Mouse (Mus musculus) urinary bladder, postnatal 14 days (tissue): ENCODE measurements at regions not wholly inside any gene's neighbourhood (a gene's known extent, or its start where the extent isn't known, plus 50 kb on each side); places are given as distances from the start of the nearest gene placed in this dataset.

Experiments
- DNase-seq: peaks from one replicate; pipeline ENCODE4 v3.0.0; 2021; ENCODE audit warnings: low spot score

DNA sequence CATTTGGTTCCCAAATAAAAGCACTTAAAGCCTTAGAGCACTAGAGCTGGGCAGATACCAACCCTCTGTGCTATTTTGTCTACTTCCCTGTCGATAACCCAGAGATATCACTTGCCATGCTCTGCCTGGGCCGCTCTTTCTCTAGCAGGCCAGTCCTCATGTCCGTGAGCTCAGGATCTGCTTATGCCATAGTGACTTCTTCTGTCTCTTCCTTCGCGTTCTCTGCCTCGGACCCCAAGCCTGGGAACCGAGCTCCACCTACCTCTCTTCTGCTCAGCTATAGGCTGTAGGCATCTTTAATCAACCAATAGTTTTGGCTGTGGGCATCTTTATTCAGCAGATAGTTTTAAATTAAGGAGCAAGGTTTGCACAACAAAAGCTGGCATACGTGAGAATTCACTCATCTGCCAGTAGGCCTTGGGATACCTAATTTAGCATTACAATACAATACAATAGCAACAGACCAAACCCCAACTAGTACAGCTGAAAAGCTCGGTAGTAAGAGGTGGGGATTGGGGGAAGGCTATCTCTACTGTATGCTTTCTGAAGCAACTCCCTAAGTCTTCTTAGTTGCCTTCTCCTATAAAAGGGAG, 72.0 kb upstream of the Eomes start:
- DNase-seq: no peak

DNA sequence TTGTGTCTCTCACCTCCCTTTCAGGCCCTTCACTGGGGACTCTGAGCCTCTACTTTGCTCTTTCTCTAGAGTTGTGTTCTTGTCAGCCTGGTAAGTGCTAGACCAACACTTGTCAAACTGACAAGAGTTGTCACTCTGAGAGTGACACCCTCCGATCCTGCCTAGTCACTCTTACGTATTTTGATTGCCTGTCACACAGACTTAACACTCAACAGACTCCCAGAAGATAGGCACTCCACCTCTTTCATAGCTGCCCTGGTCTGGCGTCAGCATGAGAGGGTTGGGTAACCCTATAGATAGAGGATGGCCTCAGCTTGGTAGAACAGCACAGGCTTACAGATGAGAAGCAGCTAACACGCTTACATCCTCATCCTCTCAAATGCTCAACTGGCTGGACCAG, 62.0 kb upstream of the Eomes start:
- no peak for DNase-seq

DNA sequence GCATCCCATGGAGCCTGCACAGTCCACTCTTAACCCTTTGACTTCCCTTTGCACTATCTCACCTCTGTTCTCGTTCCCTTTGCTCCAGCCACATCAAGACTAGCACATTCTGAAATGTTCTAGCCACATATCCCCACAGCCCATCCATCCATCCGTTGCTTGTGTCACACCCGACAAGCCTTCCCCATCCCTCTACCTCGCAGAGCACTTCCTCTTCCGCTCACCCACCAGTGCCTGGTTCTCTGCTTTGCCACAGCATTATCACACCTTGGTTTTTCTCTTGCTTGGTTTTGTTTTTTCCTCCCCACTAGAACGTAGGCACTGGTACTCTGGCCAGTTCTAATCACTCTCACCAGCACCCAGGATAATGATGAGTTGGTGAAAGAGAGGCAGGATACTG, 61.5 kb upstream of the Eomes start:
- DNase-seq: no peak

DNA sequence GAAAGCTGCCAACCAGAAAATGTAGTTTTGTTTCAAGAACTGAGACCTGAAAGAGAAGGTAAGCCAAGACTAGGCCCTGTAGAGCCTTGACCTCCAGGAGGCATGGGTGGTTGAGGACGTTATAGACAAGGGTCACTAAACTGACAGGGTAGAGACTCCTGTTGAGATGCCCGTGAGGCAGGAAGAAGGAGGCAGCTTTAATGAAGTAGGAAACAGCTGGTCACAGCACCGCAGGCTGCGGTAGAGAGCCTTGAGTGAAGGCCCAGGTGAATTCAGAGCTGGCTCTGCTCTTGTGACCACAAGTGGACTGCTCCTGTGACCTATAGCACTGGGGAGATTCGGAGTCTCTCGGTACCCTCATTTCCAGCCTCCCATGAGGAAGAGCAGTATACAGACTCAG, 53.7 kb upstream of the Eomes start:
- DNase-seq: no peak
